Mouse (Mus musculus): ENCODE data around the gene Clca4a. TPM values are rescaled to one million over a fixed set of nuclear protein-coding genes. Genes with fewer than 3 reads are reported as not detected.

Gene Clca4a
- total RNA-seq (2014; rRNA removed), result not detected in 2 replicates
- polyA plus RNA-seq (2015; fragmentation: Nextera tagmentation; extraction: Ambion mirVana), result 0.09 TPM in 1 of 2 replicates, not detected in the other

- Histone ChIP-seq H3K9me3 (ENCODE audit: low read length) (no peaks in the 10 kb centered on the region), H3K4me1 (ENCODE audit: insufficient read depth, low read length) (no peaks in the 10 kb centered on the region), H3K27ac (no peak within 1 kb of the TSS), H3K36me3 (ENCODE audit: insufficient read depth, low read length) (no peaks in the 10 kb centered on the region), H3K27me3 (ENCODE audit: insufficient read depth, low read length) (no peaks in the 10 kb centered on the region), H3K9ac (replicated peaks; ENCODE audit: low read length) (no peak within 1 kb of the TSS), H3K4me2 (ENCODE audit: low read depth, low read length) (no peak within 1 kb of the TSS), H3K4me3 (ENCODE audit: low read length) (no peak within 1 kb of the TSS)
- ATAC-seq, result no peak
- no peak for DNase-seq (ENCODE audit: low spot score)
- no peak for TF ChIP-seq CTCF (IDR thresholded peaks at IDR 0.05; ENCODE audit: low read depth)
These were observed at the start of gene Clca4a for GRCm38 (mm10) chr3:144974945-144975344. Clca4a (minus strand) TSS chr3:144975045.

DNA sequence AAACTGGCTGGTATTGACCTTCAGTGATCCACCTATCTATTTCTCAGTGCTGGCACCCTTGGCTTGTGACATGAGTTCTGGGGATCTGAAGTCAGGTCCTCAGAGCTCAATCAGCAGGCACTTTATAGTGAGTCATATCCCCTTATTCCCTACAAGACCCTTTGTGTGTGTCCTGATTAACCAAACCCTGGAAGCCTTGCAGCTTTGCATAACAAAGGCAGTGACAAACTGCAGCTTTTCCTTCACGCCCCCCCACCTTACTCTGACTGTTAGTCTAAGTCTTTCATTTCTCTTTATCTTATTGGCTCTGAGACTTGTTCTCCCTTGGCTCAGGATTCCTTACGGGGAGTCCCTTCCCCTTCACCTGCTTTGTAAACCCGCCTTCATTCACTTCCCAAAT is 43.0 kb upstream of the Clca4a start:
- Histone ChIP-seq H3K27me3 (ENCODE audit: insufficient read depth, low read length) (no peaks in the 10 kb centered on the region), H3K4me3 (ENCODE audit: low read length) (no peak overlapping the region), H3K27ac (no peak overlapping the region), H3K4me1 (ENCODE audit: insufficient read depth, low read length) (no peaks in the 10 kb centered on the region), H3K4me2 (ENCODE audit: low read depth, low read length) (no peak overlapping the region), H3K9ac (replicated peaks; ENCODE audit: low read length) (no peak overlapping the region), H3K9me3 (ENCODE audit: low read length) (no peaks in the 10 kb centered on the region), H3K36me3 (ENCODE audit: insufficient read depth, low read length) (no peaks in the 10 kb centered on the region)
- DNase-seq (ENCODE audit: low spot score) (no peak), ATAC-seq (no peak)
- TF ChIP-seq CTCF (IDR thresholded peaks at IDR 0.05; ENCODE audit: low read depth), result no peak
- 51% methylated on average over 3 of the region's 3 CpGs for WGBS

GRCm38 (mm10) chr3:145004422-145004821 is 29.6 kb upstream of the Clca4a start:
- no peaks in the 10 kb centered on the region for H3K4me1 ChIP-seq (ENCODE audit: insufficient read depth, low read length)
- no peaks in the 10 kb centered on the region for H3K9me3 ChIP-seq (ENCODE audit: low read length)
- DNase-seq (ENCODE audit: low spot score), result peak; percentile 12
- no peak overlapping the region for H3K9ac ChIP-seq (replicated peaks; ENCODE audit: low read length)
- ATAC-seq, result no peak
- H3K4me2 ChIP-seq (ENCODE audit: low read depth, low read length), result no peak overlapping the region
- peak; percentile 47 for TF ChIP-seq CTCF (IDR thresholded peaks at IDR 0.05; ENCODE audit: low read depth)
- 33% methylated on average over 5 of the region's 5 CpGs for WGBS
- no peak overlapping the region for H3K27ac ChIP-seq
- H3K36me3 ChIP-seq (ENCODE audit: insufficient read depth, low read length), result no peaks in the 10 kb centered on the region
- no peak overlapping the region for H3K4me3 ChIP-seq (ENCODE audit: low read length)
- no peaks in the 10 kb centered on the region for H3K27me3 ChIP-seq (ENCODE audit: insufficient read depth, low read length)

DNA sequence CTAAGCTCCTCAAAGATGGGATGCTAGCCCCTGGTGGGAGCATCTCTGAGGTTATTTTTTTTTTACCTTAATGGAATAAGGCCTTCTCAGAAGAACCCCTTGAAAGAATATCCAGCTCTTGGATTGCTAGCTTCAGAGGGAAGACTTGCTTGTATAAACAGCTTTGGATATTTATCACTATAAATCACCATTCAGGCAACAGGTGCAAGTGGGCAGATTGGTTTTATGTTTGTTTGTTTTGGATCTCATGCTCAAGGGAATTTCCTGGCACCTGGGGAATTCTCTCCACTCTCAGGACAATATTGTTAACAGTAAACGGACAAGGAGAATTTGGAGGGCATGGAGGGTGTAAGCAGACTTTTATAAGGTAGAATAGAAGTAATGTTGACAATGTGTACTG is 26.1 kb upstream of the Clca4a start:
- H3K36me3 ChIP-seq (ENCODE audit: insufficient read depth, low read length), result no peaks in the 10 kb centered on the region
- TF ChIP-seq CTCF (IDR thresholded peaks at IDR 0.05; ENCODE audit: low read depth), result no peak
- no peak overlapping the region for H3K4me3 ChIP-seq (ENCODE audit: low read length)
- 85% methylated on average over 1 of the region's 1 CpGs for WGBS
- no peaks in the 10 kb centered on the region for H3K9me3 ChIP-seq (ENCODE audit: low read length)
- no peaks in the 10 kb centered on the region for H3K27me3 ChIP-seq (ENCODE audit: insufficient read depth, low read length)
- no peaks in the 10 kb centered on the region for H3K4me1 ChIP-seq (ENCODE audit: insufficient read depth, low read length)
- H3K9ac ChIP-seq (replicated peaks; ENCODE audit: low read length), result no peak overlapping the region
- H3K4me2 ChIP-seq (ENCODE audit: low read depth, low read length), result no peak overlapping the region
- ATAC-seq (no peak), DNase-seq (ENCODE audit: low spot score) (no peak)
- no peak overlapping the region for H3K27ac ChIP-seq

DNA sequence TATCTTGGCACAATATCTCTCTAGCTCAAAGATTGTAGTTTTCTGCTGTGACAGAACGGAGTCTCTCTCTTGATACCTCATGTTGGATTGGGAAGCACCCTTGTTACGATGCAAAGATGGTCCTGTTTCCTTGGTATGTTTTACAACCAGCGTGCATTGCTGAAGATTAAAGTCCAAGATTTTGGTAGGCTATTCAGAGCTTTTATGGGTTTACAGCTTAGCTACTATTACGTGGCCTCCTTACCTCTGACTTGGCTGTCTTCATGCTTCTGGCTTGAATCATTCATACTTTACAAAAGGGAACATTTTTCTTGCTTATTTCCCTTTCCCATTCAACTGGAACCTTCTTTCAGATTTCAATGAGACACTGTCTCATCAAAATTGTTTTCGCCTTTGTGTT is 18.2 kb upstream of the Clca4a start:
- no peaks in the 10 kb centered on the region for H3K27me3 ChIP-seq (ENCODE audit: insufficient read depth, low read length)
- H3K4me3 ChIP-seq (ENCODE audit: low read length), result no peak overlapping the region
- WGBS, result 88% methylated on average over 5 of the region's 5 CpGs
- no peaks in the 10 kb centered on the region for H3K36me3 ChIP-seq (ENCODE audit: insufficient read depth, low read length)
- H3K4me2 ChIP-seq (ENCODE audit: low read depth, low read length), result no peak overlapping the region
- ATAC-seq (no peak), DNase-seq (ENCODE audit: low spot score) (no peak)
- TF ChIP-seq CTCF (IDR thresholded peaks at IDR 0.05; ENCODE audit: low read depth), result no peak
- H3K27ac ChIP-seq, result no peak overlapping the region
- no peak overlapping the region for H3K9ac ChIP-seq (replicated peaks; ENCODE audit: low read length)
- H3K9me3 ChIP-seq (ENCODE audit: low read length), result no peaks in the 10 kb centered on the region
- no peaks in the 10 kb centered on the region for H3K4me1 ChIP-seq (ENCODE audit: insufficient read depth, low read length)

GRCm38 (mm10) chr3:144992618-144993017 is 17.8 kb upstream of the Clca4a start:
- no peak overlapping the region for H3K9ac ChIP-seq (replicated peaks; ENCODE audit: low read length)
- H3K9me3 ChIP-seq (ENCODE audit: low read length), result no peaks in the 10 kb centered on the region
- no peak for TF ChIP-seq CTCF (IDR thresholded peaks at IDR 0.05; ENCODE audit: low read depth)
- H3K27me3 ChIP-seq (ENCODE audit: insufficient read depth, low read length), result no peaks in the 10 kb centered on the region
- H3K27ac ChIP-seq, result no peak overlapping the region
- no peak overlapping the region for H3K4me2 ChIP-seq (ENCODE audit: low read depth, low read length)
- H3K36me3 ChIP-seq (ENCODE audit: insufficient read depth, low read length), result no peaks in the 10 kb centered on the region
- H3K4me3 ChIP-seq (ENCODE audit: low read length), result no peak overlapping the region
- ATAC-seq (no peak), DNase-seq (ENCODE audit: low spot score) (no peak)
- H3K4me1 ChIP-seq (ENCODE audit: insufficient read depth, low read length), result no peaks in the 10 kb centered on the region

DNA sequence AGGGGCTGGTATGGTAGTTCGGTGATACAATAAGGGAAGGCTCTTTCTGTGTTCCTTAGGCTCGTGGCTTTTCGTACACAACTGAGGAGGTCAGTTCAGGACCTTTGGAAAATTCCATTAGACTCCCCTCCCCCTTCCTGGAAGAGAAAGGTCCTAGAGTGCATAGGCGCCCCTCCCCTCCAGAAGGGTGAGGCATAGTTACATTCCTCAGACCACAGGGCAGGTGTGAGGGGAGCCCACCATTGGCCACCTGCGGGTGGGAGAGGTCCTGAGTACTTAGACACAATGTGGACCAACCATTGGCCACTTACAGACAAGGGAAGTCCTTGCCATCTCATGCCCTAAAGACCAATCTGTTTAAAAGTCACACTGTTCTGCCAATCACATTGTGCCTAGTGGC is 11.0 kb upstream of the Clca4a start:
- Histone ChIP-seq H3K9me3 (ENCODE audit: low read length) (no peaks in the 10 kb centered on the region), H3K27me3 (ENCODE audit: insufficient read depth, low read length) (no peaks in the 10 kb centered on the region), H3K4me2 (ENCODE audit: low read depth, low read length) (no peak overlapping the region), H3K36me3 (ENCODE audit: insufficient read depth, low read length) (no peaks in the 10 kb centered on the region), H3K4me1 (ENCODE audit: insufficient read depth, low read length) (no peaks in the 10 kb centered on the region), H3K4me3 (ENCODE audit: low read length) (no peak overlapping the region), H3K9ac (replicated peaks; ENCODE audit: low read length) (no peak overlapping the region), H3K27ac (no peak overlapping the region)
- 80% methylated on average over 5 of the region's 5 CpGs for WGBS
- DNase-seq (ENCODE audit: low spot score) (no peak), ATAC-seq (no peak)
- TF ChIP-seq CTCF (IDR thresholded peaks at IDR 0.05; ENCODE audit: low read depth), result no peak
